Mouse (Mus musculus): Measurements from ENCODE around the gene Osbpl3.

- TF ChIP-seq TAL1 (IDR thresholded peaks at IDR 0.05; ENCODE audit: low read length) (no peak), GATA1 (IDR thresholded peaks at IDR 0.05; ENCODE audit: low read length) (no peak)
Measured at GRCm38 (mm10) chr6:50445616-50446015, 10.4 kb downstream of the Osbpl3 start.
